Mouse (Mus musculus): Measurements from ENCODE around the gene Ribc2. TPM values are rescaled to one million over a fixed set of nuclear protein-coding genes. Genes with fewer than 3 reads are reported as not detected.

Ribc2 gene
- 0.20 and 0.29 TPM in 2 replicates for polyA plus RNA-seq (2015; fragmentation: Nextera tagmentation; extraction: Ambion mirVana)

DNA sequence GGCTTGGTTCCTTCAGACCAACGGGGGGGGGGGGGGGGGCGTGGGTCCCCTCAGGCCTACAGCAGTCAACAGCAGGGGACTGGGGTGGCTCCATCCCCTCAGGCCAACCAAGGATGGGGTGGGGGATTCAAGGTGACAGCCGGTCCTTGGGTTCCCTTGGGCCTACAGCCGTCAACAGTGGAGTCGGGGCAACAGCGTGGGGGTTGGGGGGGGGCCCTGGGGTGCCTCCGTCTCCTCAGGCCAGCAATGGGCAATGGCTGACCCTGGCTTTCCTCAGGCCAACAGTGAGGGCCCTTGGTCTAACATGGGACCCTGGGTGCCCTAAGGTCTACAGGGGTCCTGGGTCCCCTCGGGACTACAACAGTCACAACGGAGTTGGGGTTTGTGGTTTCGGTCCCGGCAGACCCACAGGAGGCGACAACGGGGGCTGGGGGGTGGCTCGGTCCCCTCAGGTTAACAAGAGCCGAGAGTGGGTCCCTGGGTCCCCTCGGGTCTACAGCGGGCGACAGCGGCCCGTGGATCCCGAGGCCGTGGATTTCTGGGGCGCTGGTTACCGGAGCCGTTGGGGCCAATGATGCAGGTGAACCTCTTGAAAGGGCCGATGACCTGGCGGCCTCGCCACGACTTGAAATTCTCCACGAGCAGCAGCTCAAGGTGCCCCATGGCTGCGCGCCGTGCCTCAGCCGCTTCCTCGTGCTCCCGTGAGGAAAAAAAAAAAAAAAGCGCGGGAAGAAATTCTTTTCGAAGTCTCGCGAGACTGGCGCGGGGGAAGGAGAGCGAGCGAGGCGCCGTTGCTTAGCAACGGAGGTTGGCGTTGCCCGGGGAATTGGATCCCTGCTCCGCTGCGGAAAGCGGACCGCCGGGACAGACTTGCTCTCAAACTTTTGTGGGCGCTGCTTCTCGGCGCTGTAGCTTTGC is at the start of gene Ribc2, which contains the start of gene Smc1b:
Gene Ribc2 (plus strand): TSS at position 804 of the 918 bp plus-strand sequence.
Gene Smc1b (minus strand): TSS at position 690 of the 918 bp plus-strand sequence.
- Histone ChIP-seq H3K4me1 (ENCODE audit: control insufficient read depth, insufficient read depth, low read length) (peaks cover 8% of the 10 kb centered on the region), H3K27me3 (ENCODE audit: control insufficient read depth, insufficient read depth, low read length) (peaks cover 16% of the 10 kb centered on the region), H3K9me3 (replicated peaks; ENCODE audit: control insufficient read depth, low read length) (no peaks in the 10 kb centered on the region), H3K4me2 (ENCODE audit: low read depth, low read length) (peak within 1 kb of the TSS; percentile 64), H3K27ac (ENCODE audit: low read length) (no peak within 1 kb of the TSS), H3K4me3 (ENCODE audit: low read length) (peak within 1 kb of the TSS; percentile 40), H3K9ac (ENCODE audit: low read length) (peak within 1 kb of the TSS; percentile 36; the same call in 1 of the 2 replicates), H3K36me3 (ENCODE audit: control insufficient read depth, insufficient read depth) (no peaks in the 10 kb centered on the region)
- WGBS = 29% methylated on average over 56 of the region's 58 CpGs
- no peak for ATAC-seq (replicated peaks; ENCODE audit: extremely low read depth, insufficient read depth, low FRiP score)

DNA sequence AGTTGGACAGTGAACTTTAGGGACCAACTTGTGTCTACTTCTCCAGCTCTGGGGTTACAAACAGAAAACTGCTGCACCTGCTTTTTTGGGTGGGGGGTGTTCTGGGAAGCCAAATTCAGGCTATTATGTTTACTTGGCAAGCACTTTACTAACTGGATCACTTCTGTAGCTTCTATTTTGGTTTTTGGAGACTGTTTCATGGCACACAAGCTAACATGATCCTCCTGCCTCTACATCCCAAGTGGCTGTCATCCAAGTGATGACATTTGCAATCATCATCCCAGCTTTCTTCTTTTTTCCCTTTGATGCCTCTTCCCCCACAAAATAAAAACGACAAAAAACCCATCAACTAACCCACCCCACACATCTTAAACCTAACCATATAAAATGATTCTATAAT is 46.2 kb upstream of the Ribc2 start:
- no peaks in the 10 kb centered on the region for H3K4me1 ChIP-seq (ENCODE audit: control insufficient read depth, insufficient read depth, low read length)
- H3K4me2 ChIP-seq (ENCODE audit: low read depth, low read length) = no peak overlapping the region
- no peaks in the 10 kb centered on the region for H3K27me3 ChIP-seq (ENCODE audit: control insufficient read depth, insufficient read depth, low read length)
- no peaks in the 10 kb centered on the region for H3K9me3 ChIP-seq (replicated peaks; ENCODE audit: control insufficient read depth, low read length)
- no peak overlapping the region for H3K4me3 ChIP-seq (ENCODE audit: low read length)
- H3K36me3 ChIP-seq (ENCODE audit: control insufficient read depth, insufficient read depth) = no peaks in the 10 kb centered on the region
- 40% methylated on average over 1 of the region's 1 CpGs for WGBS
- no peak for ATAC-seq (replicated peaks; ENCODE audit: extremely low read depth, insufficient read depth, low FRiP score)
- no peak overlapping the region for H3K9ac ChIP-seq (ENCODE audit: low read length)
- H3K27ac ChIP-seq (ENCODE audit: low read length) = no peak overlapping the region

DNA sequence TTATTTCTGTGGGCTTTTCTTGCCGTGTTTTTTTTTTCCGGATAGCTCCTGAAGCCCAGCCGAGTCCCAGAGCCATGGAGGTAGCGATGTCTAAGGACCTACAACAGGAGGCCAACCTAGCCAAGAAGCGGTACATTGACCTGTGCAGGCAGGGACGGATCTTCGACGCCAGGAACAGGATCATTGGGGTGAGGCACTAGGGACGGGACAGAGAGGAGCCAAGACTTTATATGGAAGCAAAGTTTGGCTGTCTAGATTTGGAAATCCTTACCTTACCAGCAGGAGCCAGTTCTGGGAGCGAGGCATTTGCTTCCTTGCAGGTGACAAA is 279 bp downstream of the Ribc2 start:
- H3K9ac ChIP-seq (ENCODE audit: low read length) = no peak overlapping the region

DNA sequence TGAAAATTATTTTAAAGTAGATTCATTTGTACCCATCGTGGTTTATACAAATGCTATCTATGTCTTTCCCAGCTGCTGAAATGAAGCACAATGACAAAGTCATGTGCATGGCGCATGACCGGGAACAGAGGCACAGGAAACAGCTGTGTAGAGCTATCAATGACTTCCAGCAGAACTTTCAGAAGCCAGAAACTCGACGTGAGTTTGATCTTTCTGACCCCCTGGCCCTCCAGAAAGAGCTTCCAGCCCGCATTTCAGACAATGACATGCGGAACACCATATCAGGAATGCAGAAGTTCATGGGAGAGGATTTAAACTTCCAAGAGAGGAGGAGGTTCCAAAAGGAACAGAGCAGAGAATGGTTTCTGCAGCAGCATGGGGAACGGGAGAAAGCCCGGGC is 3.3 kb downstream of the Ribc2 start:
- Histone ChIP-seq H3K36me3 (ENCODE audit: control insufficient read depth, insufficient read depth) (no peaks in the 10 kb centered on the region), H3K27ac (ENCODE audit: low read length) (no peak overlapping the region), H3K9me3 (replicated peaks; ENCODE audit: control insufficient read depth, low read length) (no peaks in the 10 kb centered on the region), H3K4me2 (ENCODE audit: low read depth, low read length) (no peak overlapping the region), H3K27me3 (ENCODE audit: control insufficient read depth, insufficient read depth, low read length) (peaks cover 21% of the 10 kb centered on the region), H3K9ac (ENCODE audit: low read length) (no peak overlapping the region), H3K4me3 (ENCODE audit: low read length) (no peak overlapping the region), H3K4me1 (ENCODE audit: control insufficient read depth, insufficient read depth, low read length) (peaks cover 8% of the 10 kb centered on the region)
- no peak for ATAC-seq (replicated peaks; ENCODE audit: extremely low read depth, insufficient read depth, low FRiP score)
- 35% methylated on average over 9 of the region's 9 CpGs for WGBS

More for the DNA sequence above, 279 bp downstream of the Ribc2 start:
- H3K27me3 ChIP-seq (ENCODE audit: control insufficient read depth, insufficient read depth, low read length) = peaks cover 16% of the 10 kb centered on the region
- H3K4me1 ChIP-seq (ENCODE audit: control insufficient read depth, insufficient read depth, low read length) = peaks cover 8% of the 10 kb centered on the region
- H3K4me3 ChIP-seq (ENCODE audit: low read length) = peak overlapping the region; percentile 40
- peak overlapping the region; percentile 64 for H3K4me2 ChIP-seq (ENCODE audit: low read depth, low read length)
- no peak overlapping the region for H3K27ac ChIP-seq (ENCODE audit: low read length)
- H3K36me3 ChIP-seq (ENCODE audit: control insufficient read depth, insufficient read depth) = no peaks in the 10 kb centered on the region
- H3K9me3 ChIP-seq (replicated peaks; ENCODE audit: control insufficient read depth, low read length) = no peaks in the 10 kb centered on the region
- 20% methylated on average over 10 of the region's 10 CpGs for WGBS
- ATAC-seq (replicated peaks; ENCODE audit: extremely low read depth, insufficient read depth, low FRiP score) = no peak

DNA sequence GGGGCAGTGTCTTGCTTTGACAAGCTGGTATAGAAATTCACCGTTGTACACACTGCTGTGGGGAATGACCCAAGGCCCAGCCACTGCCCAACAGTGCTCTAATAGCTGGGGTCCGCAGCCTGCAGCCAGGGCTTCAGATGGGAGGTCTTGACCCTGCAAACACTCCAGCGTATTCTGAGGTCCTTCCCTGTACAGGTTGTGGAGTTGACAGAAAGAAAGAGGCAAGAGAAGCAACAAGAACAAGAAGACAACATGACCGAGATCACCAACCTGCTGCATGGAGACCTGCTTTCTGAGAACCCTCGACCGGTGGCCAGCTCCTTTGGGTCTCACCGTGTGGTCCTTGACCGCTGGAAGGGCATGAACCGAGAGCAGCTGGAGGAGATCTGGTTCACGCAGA is 9.4 kb downstream of the Ribc2 start:
- Histone ChIP-seq H3K4me3 (ENCODE audit: low read length) (no peak overlapping the region), H3K4me1 (ENCODE audit: control insufficient read depth, insufficient read depth, low read length) (no peaks in the 10 kb centered on the region), H3K36me3 (ENCODE audit: control insufficient read depth, insufficient read depth) (no peaks in the 10 kb centered on the region), H3K9ac (ENCODE audit: low read length) (no peak overlapping the region), H3K9me3 (replicated peaks; ENCODE audit: control insufficient read depth, low read length) (peaks cover 3% of the 10 kb centered on the region; the same call in 1 of the 2 replicates), H3K4me2 (ENCODE audit: low read depth, low read length) (no peak overlapping the region), H3K27ac (ENCODE audit: low read length) (no peak overlapping the region), H3K27me3 (ENCODE audit: control insufficient read depth, insufficient read depth, low read length) (peaks cover 14% of the 10 kb centered on the region; the same call in 1 of the 2 replicates)
- no peak for ATAC-seq (replicated peaks; ENCODE audit: extremely low read depth, insufficient read depth, low FRiP score)
- WGBS = 83% methylated on average over 10 of the region's 10 CpGs

DNA sequence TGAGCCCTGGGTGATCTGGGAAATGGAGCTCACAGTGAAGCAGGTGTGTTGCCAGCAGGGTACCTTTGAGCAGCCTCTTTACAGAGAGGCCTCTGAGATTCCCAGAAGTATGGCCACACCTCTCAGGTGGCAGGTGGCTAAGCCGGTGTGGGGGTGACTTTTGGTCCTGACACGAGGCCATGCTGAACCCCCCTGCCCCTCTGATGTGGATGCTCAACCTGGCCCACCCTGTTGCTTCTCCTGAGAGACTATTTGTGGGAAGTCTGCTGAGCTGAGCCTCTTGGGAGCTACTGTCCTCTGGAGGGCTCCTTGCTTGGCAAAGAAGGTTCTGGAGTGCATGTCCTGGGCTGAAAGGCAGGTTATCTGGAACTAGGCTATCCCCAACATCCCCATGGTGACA is 10.6 kb downstream of the Ribc2 start:
- Histone ChIP-seq H3K27me3 (ENCODE audit: control insufficient read depth, insufficient read depth, low read length) (peaks cover 14% of the 10 kb centered on the region; the same call in 1 of the 2 replicates), H3K36me3 (ENCODE audit: control insufficient read depth, insufficient read depth) (no peaks in the 10 kb centered on the region), H3K4me1 (ENCODE audit: control insufficient read depth, insufficient read depth, low read length) (no peaks in the 10 kb centered on the region), H3K9me3 (replicated peaks; ENCODE audit: control insufficient read depth, low read length) (peaks cover 3% of the 10 kb centered on the region; the same call in 1 of the 2 replicates), H3K27ac (ENCODE audit: low read length) (no peak overlapping the region), H3K4me3 (ENCODE audit: low read length) (no peak overlapping the region), H3K9ac (ENCODE audit: low read length) (no peak overlapping the region), H3K4me2 (ENCODE audit: low read depth, low read length) (no peak overlapping the region)
- 54% methylated on average over 2 of the region's 2 CpGs for whole genome bisulfite sequencing
- no peak for ATAC-seq (replicated peaks; ENCODE audit: extremely low read depth, insufficient read depth, low FRiP score)

DNA sequence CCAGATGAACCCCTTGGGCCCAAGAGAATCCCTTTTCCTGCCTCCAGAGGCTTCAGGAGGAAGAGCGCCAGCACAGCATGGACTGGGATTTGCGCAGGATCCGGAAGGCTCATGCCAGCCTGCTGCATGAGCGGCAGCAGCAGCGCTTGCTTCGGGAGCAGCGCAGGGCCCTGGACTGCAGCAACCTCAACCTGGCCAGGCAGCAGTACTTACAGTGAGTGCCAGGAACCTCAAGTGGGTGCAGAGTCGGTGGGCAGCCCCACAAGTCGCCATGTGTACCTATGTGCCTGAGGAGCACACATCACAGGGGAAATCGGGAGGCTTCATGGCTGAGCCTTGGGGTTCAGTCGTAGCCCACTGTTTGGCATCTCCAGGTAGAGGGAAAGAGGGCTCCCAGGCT is 11.3 kb downstream of the Ribc2 start:
- no peak overlapping the region for H3K4me2 ChIP-seq (ENCODE audit: low read depth, low read length)
- H3K9me3 ChIP-seq (replicated peaks; ENCODE audit: control insufficient read depth, low read length) = peaks cover 3% of the 10 kb centered on the region; the same call in 1 of the 2 replicates
- H3K27me3 ChIP-seq (ENCODE audit: control insufficient read depth, insufficient read depth, low read length) = peaks cover 17% of the 10 kb centered on the region; the same call in 1 of the 2 replicates
- no peaks in the 10 kb centered on the region for H3K4me1 ChIP-seq (ENCODE audit: control insufficient read depth, insufficient read depth, low read length)
- H3K36me3 ChIP-seq (ENCODE audit: control insufficient read depth, insufficient read depth) = no peaks in the 10 kb centered on the region
- no peak overlapping the region for H3K4me3 ChIP-seq (ENCODE audit: low read length)
- no peak overlapping the region for H3K27ac ChIP-seq (ENCODE audit: low read length)
- ATAC-seq (replicated peaks; ENCODE audit: extremely low read depth, insufficient read depth, low FRiP score) = no peak
- WGBS = 85% methylated on average over 11 of the region's 11 CpGs
- H3K9ac ChIP-seq (ENCODE audit: low read length) = no peak overlapping the region

DNA sequence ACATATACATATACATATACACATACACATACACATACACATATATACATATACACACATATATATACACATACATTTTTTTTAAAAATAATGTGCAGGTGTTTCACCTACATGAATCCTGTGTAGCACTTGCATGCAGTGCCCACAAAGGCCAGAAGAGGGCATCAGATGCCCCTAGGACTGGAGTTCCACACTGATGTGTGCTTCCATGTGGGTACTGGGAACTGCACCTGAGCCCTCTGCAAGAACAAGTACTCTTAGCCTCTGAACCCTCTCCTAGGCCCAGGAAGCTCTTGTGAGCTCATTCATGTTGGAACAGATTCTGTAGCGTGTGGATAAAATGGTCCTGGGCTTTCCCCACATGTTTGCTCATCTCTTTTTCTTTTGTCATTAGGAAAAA is 11.9 kb downstream of the Ribc2 start:
- Histone ChIP-seq H3K4me3 (ENCODE audit: low read length) (no peak overlapping the region), H3K4me1 (ENCODE audit: control insufficient read depth, insufficient read depth, low read length) (no peaks in the 10 kb centered on the region), H3K27me3 (ENCODE audit: control insufficient read depth, insufficient read depth, low read length) (peaks cover 20% of the 10 kb centered on the region; the same call in 1 of the 2 replicates), H3K36me3 (ENCODE audit: control insufficient read depth, insufficient read depth) (no peaks in the 10 kb centered on the region), H3K4me2 (ENCODE audit: low read depth, low read length) (no peak overlapping the region), H3K9ac (ENCODE audit: low read length) (no peak overlapping the region), H3K27ac (ENCODE audit: low read length) (no peak overlapping the region), H3K9me3 (replicated peaks; ENCODE audit: control insufficient read depth, low read length) (peaks cover 3% of the 10 kb centered on the region; the same call in 1 of the 2 replicates)
- ATAC-seq (replicated peaks; ENCODE audit: extremely low read depth, insufficient read depth, low FRiP score) = no peak
- WGBS = 90% methylated on average over 1 of the region's 1 CpGs

DNA sequence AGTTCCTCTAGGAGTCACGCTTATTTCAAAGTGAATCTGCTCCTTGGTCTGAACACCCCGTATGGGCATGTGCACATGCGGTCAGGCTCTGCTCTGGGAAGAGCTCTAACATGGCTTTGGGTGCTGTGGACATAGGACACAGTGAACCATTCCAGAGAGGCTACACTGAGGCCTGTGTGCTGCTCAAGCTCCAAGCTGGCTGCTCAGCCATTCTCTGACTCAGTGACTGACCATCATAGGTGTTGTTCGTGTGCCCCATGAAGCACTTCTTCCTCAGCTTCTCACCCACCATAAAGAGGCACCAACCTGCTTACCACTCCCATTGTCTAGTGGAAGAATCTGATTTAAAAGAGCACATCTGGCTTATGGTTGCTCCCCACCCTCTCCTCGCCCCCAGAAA is 12.4 kb downstream of the Ribc2 start:
- 84% methylated on average over 5 of the region's 5 CpGs for WGBS
- Histone ChIP-seq H3K9me3 (replicated peaks; ENCODE audit: control insufficient read depth, low read length) (peaks cover 3% of the 10 kb centered on the region; the same call in 1 of the 2 replicates), H3K27me3 (ENCODE audit: control insufficient read depth, insufficient read depth, low read length) (peaks cover 18% of the 10 kb centered on the region; the same call in 1 of the 2 replicates), H3K4me2 (ENCODE audit: low read depth, low read length) (no peak overlapping the region), H3K4me3 (ENCODE audit: low read length) (no peak overlapping the region), H3K36me3 (ENCODE audit: control insufficient read depth, insufficient read depth) (no peaks in the 10 kb centered on the region), H3K4me1 (ENCODE audit: control insufficient read depth, insufficient read depth, low read length) (no peaks in the 10 kb centered on the region), H3K9ac (ENCODE audit: low read length) (no peak overlapping the region), H3K27ac (ENCODE audit: low read length) (no peak overlapping the region)
- ATAC-seq (replicated peaks; ENCODE audit: extremely low read depth, insufficient read depth, low FRiP score) = no peak
